Mouse (Mus musculus): Measurements from ENCODE around the gene Lpcat3. TPM values are rescaled to one million over a fixed set of nuclear protein-coding genes. Genes with fewer than 3 reads are reported as not detected.

Gene Lpcat3
- total RNA-seq, 1 experiment from 2014 or later = 82.3 TPM

- DNase-seq = no peak
Measured at GRCm38 (mm10) chr6:124739231-124739796, 76.5 kb downstream of the Lpcat3 start.

- peak; percentile 75 for DNase-seq
Measured at GRCm38 (mm10) chr6:124740211-124740887, 77.5 kb downstream of the Lpcat3 start.

DNA sequence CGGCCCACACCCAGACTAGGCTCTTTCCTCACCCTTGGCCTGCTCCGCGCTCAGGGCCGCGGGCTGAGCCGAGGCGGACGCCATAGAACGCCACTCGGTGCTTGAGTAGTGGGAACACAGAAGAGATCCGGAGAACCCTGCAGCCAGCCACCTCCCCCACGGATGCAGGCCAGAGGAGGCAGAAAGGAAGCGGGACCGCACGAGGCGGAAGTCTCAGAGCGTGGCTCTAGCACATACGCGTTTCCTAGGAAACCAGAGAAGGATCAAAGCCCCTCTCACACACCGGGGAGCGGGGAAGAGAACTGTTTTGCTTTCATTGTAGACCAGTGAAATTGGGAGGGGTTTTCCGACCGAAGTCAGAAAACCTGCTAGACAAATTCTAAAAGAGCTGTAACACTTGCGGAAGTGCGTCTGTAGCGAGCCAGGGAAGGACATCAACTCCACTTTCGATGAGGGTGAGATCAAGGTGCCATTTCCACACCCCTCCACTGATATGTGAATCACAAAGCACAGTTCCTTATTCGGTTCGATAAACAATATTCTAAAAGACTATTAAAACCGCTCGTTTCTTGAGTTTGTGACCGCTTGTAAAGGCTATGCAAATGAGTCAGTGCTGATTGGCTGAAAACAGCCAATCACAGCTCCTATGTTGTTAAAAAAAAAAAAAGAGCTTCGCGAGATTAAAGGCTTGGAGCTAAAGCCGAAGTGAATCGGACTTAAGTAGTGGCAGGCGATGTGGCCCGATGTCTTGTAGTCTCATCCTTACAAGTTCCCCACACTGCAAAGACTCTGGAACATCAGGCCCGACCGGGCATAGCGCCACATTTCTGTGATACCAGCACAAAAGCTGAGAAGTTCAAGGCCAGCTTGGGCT, 78.3 kb downstream of the Lpcat3 start, which contains the start of gene Grcc10:
Gene Grcc10 (minus strand): TSS at position 487 of the 874 bp plus-strand sequence.
- peak; percentile 93 for DNase-seq

DNA sequence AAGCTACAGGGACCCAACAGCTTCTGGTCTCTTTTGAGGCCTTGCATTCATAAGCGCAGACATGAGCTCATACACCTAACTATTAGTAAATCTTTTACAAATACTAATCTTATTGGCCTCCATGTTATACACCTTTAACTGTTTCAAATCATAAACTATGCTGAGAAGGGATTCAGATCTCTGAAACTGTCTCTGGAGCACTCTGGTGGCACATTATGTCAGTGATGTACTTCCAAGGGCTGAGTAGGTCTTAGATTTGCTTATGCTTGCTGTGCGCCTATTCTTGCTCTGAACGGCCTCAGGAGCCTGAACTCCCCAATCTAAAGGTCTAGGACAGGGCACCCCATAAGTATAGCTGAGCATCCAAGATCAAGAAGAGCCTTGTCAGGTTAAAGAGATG, 79.0 kb downstream of the Lpcat3 start:
- no peak for DNase-seq

DNA sequence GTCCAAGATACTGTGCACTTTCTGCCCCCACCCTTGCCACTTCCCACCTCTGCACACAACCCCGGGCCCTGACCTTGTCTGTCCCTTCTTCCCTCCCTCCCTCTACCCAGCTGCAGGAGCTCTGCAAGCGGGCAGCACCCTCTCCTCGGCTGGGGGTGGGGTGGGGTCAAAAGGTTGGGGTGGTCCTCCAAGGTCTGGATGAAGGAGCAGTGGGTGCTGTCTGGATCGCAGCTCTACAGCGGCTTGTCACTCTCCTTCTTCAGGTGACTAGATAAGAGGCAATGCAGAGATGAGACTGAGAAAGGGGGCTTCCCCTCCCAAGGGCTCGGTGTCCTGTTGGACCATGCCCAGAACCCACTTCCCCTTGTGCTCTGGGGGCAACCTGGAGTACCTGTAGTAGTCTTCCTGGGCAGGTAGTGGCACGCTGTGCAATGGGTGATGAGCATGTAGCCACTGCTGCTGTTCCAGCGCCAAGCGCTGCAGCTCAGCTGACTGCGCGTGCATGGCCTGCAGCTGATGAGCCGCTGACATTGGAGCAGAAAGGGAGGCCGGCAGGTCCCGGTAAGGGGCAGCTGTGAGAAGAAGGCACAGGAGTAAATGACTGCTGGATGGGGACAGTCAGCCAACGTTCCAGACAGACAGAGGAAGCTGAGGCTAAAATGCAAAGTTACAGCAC, 80.2 kb downstream of the Lpcat3 start:
- no peak for DNase-seq

- DNase-seq = no peak
Measured at GRCm38 (mm10) chr6:124743647-124744046, 80.8 kb downstream of the Lpcat3 start.

GRCm38 (mm10) chr6:124744755-124745321, 82.0 kb downstream of the Lpcat3 start:
- DNase-seq = no peak

DNA sequence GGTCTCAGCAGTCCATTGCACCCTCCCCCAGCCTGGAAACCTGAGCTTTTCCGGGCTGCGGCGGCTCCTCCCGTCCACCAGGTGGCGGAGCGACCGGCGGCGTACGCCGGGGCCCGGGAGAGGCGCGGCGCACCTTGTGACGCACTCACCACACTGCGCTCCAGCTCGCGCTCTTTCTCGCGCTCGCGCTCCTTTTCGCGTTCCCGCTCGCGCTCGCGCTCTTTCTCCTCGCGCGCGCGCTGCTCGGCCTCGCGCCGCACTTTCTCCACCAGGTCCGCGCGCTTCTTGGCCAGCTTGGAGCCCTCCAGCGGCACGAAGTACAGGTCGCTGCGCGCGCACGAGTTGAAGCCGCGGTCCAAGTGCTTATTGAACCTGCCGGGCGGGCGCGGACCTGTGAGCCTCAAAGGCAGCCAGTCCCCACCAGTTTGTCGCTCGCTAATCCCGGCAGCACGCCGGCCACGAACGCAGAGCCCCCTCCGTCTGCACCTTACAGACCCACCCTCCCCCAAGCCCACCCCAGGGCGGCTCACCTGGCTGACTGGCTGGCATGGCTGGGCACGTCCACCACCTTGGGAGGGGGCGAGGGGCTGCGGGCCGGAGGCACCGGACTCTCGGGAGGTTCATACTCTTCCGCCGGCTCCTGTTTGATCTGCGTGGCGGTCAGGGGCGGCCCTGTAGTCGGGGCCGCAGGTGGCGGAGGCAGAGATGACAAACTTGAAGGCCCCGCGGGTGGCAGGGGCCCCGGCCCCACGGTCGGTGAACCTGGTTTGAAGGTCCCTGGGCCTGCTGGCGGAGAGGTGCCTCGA, 82.9 kb downstream of the Lpcat3 start:
- DNase-seq = peak; percentile 97

DNA sequence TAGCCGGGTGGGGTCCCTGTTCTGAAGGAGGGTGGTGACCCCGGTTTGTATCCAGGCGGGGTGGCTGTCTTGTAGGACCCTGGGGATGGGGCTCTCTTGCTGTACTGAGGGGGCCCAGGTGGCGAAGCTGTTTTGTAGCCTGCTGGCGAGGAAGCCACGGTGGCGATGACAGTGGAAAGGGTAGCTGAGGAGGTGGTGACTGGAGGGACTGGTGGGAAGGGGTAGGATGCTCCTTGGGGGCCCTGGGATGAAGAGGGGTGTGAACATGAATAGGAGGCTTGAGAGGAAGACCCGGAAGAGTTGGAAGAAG, 83.4 kb downstream of the Lpcat3 start:
- DNase-seq = no peak

GRCm38 (mm10) chr6:124746654-124747632, 84.1 kb downstream of the Lpcat3 start:
- DNase-seq = no peak

DNA sequence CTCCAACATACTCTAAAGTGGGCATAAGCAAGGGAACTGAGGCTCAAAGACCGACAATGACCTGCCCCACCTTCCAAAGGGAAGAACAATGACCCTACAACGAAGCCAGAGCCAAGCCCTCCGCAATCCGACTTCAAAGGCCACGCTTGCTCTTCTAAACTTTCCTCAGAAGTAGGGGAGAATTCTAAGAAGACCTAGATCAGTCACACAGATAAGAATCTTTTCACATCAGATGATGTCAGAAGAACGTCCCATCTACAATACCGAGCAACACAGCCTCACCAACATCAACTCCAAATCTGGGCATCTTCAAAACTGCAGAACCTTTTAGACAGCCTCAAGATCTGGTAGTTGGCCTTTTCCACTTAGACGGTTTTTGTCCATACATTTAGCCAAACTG, 87.6 kb downstream of the Lpcat3 start:
- no peak for DNase-seq

- DNase-seq = no peak
Measured at GRCm38 (mm10) chr6:124753861-124754260, 91.0 kb downstream of the Lpcat3 start.

Small RNA genes lying within 50 kb of the gene (microRNA-seq; reads per million reads assigned to microRNA genes)
- gene Mir141 = 4.2 to 13.2 reads per million in 2 experiments
- gene Mir200c = 53.3 to 54.0 reads per million in 2 experiments

Other genes starting within 250 kb of the Lpcat3 start
- gene Pex5, start 248.0 kb upstream of the Lpcat3 start, total RNA-seq (2021) = 99.4 and 106 TPM in 2 replicates
- 87.3 and 118 TPM in 2 replicates for gene Clstn3, start 198.2 kb upstream of the Lpcat3 start, total RNA-seq (2021)
- 9.2 and 17.6 TPM in 2 replicates for gene C1rl, start 169.9 kb upstream of the Lpcat3 start, total RNA-seq (2021)
- 34.4 and 39.6 TPM in 2 replicates for gene C1ra, start 150.6 kb upstream of the Lpcat3 start, total RNA-seq (2021)
- 51.8 and 66.5 TPM in 2 replicates for gene C1s1, start 120.7 kb upstream of the Lpcat3 start, total RNA-seq (2021)
- gene C1rb, start 92.7 kb upstream of the Lpcat3 start, total RNA-seq (2021) = 3.1 and 6.0 TPM in 2 replicates
- gene C1s2, start 26.9 kb upstream of the Lpcat3 start, total RNA-seq (2021) = 2.7 and 2.9 TPM in 2 replicates
- gene Emg1, start 49.2 kb downstream of the Lpcat3 start, total RNA-seq (2021) = 79.7 and 87.9 TPM in 2 replicates
- 392 and 412 TPM in 2 replicates for gene Phb2, start 49.3 kb downstream of the Lpcat3 start, total RNA-seq (2021)
- 7.3 and 23.1 TPM in 2 replicates for gene Ptpn6, start 75.7 kb downstream of the Lpcat3 start, total RNA-seq (2021)
- gene Grcc10, start 78.3 kb downstream of the Lpcat3 start, total RNA-seq (2021) = 338 and 346 TPM in 2 replicates
- not detected in 2 replicates for gene Gm45234, start 93.0 kb downstream of the Lpcat3 start, total RNA-seq (2021)
- 70.3 and 84.6 TPM in 2 replicates for gene Atn1, start 93.5 kb downstream of the Lpcat3 start, total RNA-seq (2021)
- 13.0 and 18.9 TPM in 2 replicates for gene Eno2, start 106.6 kb downstream of the Lpcat3 start, total RNA-seq (2021)
- gene Lrrc23, start 116.7 kb downstream of the Lpcat3 start, total RNA-seq (2021) = not detected in 2 replicates
- gene Spsb2, start 145.6 kb downstream of the Lpcat3 start, total RNA-seq (2021) = 13.0 and 14.6 TPM in 2 replicates
- gene Tpi1, start 151.3 kb downstream of the Lpcat3 start, total RNA-seq (2021) = 425 and 436 TPM in 2 replicates
- 83.2 and 103 TPM in 2 replicates for gene Usp5, start 166.5 kb downstream of the Lpcat3 start, total RNA-seq (2021)
- 22.2 and 26.1 TPM in 2 replicates for gene Cdca3, start 166.5 kb downstream of the Lpcat3 start, total RNA-seq (2021)
- 9.4 and 9.5 TPM in 2 replicates for gene Gnb3, start 177.2 kb downstream of the Lpcat3 start, total RNA-seq (2021)
- 21.4 and 26.1 TPM in 2 replicates for gene P3h3, start 194.7 kb downstream of the Lpcat3 start, total RNA-seq (2021)
- gene Gpr162, start 201.0 kb downstream of the Lpcat3 start, total RNA-seq (2021) = 1.6 and 2.3 TPM in 2 replicates
- 1.4 and 13.0 TPM in 2 replicates for gene Cd4, start 225.2 kb downstream of the Lpcat3 start, total RNA-seq (2021)
- 1.5 and 2.5 TPM in 2 replicates for gene Lag3, start 248.7 kb downstream of the Lpcat3 start, total RNA-seq (2021)